Mouse (Mus musculus): ENCODE data around the gene Pecr.
A peak's percentile ranks its signal among the peaks of the same experiment; 100 is the strongest.
"Not testable (repeated sequence)": the region's sequence is repeated elsewhere in the genome, so short reads cannot be mapped to it uniquely, and the experiment has no call there.

The Pecr gene

DNA sequence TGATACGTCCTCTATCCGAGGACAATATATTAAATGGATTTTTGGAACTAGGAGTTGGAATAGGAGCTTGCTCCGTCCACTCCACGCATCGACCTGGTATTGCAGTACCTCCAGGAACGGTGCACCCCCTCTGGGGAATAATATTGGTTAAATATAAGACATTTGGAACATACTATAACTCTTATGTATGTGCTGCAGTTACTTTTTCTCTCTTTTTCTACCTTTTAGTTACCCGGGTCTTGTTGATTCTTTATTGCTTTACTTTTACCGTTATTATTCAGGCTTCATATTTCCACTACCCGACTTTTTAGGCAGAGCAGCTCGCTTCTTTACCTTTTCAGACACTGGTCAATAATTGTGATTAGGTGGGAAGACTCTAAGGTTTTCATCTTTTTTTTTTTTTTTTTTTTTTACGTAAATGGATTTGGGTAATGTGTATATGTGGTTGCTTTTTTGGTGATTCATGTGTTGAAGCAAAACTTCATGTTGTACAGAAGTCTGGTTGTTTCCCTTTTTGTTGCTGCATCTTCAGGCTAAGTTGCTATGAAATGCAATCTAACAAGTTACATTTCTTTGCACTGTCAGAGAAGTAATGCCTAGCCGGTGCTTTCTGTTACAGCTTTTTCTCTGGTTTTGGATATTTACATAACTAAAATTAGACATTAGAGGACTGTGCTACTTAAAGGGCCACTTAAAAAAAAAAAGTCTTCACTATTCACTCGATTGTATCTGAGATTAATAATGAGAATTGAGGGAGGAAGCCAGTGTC, 46.9 kb downstream of the Pecr start:
- no peak for DNase-seq (ENCODE audit: low spot score in 2 of 2)

DNA sequence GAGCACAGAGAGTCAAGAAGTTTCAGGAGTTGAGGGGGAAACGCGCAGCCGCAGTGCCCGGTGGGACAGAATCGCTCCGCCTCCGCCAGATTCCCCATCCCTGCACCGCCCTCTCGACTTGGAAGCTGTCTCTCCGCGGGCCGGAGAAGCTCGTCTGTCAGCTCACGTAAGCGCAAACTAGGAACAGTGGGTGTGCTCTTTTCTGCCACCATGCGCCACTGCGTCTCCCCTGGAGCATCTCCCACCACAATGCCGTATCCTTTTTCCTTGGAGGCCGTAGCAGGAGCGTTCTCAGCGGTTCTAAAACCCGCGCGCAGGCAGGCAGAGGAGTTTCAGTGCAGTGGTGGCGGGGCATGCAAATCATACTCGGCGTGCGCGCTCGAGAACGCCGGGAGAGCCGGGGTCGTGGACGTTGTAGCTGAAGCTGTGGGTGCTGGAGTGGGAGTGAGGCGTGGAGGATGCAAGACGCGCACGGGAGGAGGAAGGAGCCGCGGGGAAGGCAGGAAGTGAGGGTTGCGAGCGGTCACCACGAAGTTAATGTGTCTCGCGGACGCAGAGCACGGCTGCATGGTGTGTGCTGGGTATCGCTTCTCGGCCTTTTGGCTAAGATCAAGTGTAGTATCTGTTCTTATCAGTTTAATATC, 47.6 kb downstream of the Pecr start:
- DNase-seq (ENCODE audit: low spot score in 2 of 2) = peak; percentile 73 to 76

DNA sequence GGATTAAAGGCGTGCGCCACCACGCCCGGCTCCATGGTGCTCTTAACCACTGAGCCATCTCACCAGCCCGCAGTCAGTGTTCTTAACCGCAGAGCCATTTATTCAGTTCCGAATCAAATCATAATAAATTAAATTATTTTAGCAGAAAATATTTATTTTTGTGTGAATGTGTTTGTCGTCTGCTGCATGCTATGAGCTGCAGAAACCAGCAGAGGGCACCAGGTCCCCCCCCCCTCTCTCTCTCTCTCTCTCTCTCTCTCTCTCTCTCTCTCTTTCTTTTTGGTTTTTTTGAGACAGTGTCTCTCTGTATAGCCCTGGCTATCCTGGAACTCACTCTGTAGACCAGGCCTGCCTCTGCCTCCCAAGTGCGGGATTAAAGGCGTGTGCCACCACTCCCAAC, 51.5 kb downstream of the Pecr start:
- DNase-seq (ENCODE audit: low spot score in 2 of 2) = not testable (repeated sequence)

DNA sequence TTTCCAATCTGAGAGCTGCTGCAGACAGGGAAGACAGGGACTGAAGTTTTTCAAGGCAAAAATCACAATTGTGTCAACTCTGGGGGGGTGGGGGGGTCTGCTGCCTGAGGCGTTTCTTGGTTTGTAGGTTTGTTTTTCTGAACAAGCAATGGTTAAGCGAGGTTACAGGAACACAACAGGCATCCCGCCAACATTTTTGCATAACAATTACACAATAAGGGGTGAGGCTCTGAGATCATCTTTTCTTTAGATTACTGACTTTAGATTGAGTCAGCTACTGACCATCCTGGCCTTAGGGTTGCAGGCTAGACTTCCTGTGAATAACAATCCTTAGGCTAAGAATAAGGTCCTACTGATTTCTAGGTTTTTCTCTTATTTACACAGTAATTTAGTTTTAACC, 55.1 kb downstream of the Pecr start:
- no peak for DNase-seq (ENCODE audit: low spot score in 2 of 2)

DNA sequence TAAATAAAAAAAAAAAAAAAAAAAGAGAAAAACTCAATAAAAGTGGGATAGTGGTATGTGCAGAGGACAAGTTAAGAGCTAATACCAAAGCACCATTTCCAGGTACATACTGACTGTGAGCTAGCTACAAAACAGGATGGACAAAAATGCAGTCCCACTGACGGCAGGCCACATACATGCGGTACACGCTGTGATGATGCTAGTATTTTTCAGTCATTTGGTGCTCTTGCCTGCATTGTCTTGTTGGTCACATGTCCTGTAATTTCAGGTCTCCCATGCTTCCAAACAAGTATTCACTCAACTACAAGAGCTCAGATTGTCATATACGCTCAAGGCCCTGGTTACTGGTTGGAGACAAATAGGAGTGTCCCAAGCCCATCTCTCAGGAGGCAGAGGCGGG, 56.6 kb downstream of the Pecr start:
- no peak for DNase-seq (ENCODE audit: low spot score in 2 of 2)

DNA sequence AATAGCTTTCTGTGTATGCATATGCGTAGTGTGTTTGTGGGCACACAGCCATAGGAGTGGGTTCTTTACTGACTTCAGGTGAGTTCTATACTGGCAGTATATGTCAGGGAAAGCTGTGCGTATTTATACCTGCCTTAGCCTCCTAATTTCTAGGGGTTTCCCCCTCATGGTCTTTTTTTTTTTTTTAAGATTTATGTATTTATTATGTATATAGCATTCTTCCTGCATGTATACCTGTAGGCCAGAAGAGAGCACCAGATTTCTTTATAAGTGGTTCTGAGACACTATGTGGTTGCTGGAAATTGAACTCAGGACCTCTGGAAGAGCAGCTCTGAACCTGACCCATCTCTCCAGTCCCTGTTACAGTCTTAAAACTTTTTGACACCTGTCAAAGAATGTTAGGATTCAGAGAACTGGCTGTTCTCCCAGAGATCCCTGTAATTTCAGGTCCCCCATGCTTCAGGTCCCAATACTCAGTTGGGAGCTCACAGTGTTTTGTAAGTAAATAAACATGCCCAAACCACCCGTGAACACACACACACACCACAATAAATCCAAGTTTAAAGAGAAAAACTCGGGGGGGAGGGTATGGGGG, 57.1 kb downstream of the Pecr start:
- no peak for DNase-seq (ENCODE audit: low spot score in 2 of 2)

- DNase-seq (ENCODE audit: low spot score in 2 of 2) = no peak
Measured at GRCm38 (mm10) chr1:72226172-72226886, 57.8 kb downstream of the Pecr start.

DNA sequence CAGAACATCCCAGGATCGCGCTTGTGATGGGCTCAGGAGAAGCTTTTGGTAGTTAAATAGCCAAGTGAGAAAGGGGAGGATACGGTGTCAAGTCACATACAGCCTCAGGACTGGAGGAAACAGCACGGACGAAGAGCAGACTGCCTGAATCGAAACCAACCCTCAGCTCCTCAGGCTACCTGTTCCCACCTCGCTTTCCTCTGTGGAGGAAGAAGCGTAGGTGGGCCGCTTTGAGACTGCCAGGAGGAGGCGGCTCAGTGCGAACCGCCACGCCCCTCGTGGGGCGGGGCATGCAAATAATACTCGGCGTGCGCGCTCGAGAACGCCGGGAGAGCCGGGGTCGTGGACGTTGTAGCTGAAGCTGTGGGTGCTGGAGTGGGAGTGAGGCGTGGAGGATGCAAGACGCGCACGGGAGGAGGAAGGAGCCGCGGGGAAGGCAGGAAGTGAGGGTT, 58.4 kb downstream of the Pecr start:
- peak; percentile 64 to 77 for DNase-seq (ENCODE audit: low spot score in 2 of 2)

DNA sequence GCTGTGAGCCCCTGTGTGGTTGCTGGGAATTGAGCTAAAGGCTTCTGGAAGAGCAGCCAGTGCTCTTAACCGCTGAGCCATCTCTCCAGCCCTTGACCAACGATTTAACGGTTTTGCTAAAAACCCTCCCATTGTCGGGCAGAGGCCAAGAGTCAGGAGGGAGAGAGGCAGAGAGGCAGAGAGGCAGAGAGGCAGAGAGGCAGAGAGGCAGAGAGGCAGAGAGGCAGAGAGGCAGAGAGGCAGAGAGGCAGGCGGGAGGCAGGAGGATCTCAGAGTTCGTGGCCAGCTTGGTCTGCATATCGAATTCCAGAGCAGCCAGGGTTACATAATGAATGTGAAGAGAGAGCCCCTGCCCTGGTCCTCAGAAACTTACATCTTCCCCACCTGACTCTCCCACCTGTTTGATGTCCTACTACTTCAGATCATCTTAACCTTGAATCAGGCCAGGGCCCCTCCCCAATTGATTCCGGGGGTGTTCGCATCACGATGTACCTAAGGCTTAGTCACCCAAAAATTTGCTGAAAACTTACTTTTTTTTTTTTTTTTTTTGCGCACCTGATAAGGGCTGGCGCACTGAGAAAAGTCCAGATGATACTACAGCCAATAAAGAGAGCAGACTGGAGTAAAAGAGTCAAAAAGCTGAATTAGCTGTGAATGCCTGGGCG, 58.9 kb downstream of the Pecr start:
- DNase-seq (ENCODE audit: low spot score in 2 of 2) = no peak

GRCm38 (mm10) chr1:72220008-72220407, 64.1 kb downstream of the Pecr start:
- no peak for DNase-seq (ENCODE audit: low spot score in 2 of 2)

- DNase-seq (ENCODE audit: low spot score in 2 of 2) = no peak
Measured at GRCm38 (mm10) chr1:72219116-72219515, 65.0 kb downstream of the Pecr start.

- DNase-seq (ENCODE audit: low spot score in 2 of 2) = no peak
Measured at GRCm38 (mm10) chr1:72218626-72219025, 65.5 kb downstream of the Pecr start.

DNA sequence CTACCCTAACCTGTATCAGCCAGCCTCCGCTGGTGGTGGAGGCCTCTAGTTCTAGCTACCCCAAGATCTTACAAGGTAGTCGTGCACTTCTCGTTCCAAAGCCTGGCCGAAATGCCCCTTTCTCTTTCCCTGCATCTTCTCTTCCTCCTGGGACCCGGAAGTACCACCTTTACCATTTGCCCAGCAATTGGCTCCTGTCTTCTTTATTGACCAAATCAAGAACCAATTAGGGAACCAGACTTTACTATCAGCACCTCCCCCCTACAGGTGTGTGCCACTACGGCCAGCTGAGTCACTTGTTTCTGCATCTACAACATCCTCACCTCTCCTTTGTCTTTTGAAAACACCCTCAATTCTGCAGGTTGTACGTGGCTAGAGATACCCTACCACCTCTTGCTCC, 67.4 kb downstream of the Pecr start:
- DNase-seq (ENCODE audit: low spot score in 2 of 2) = no peak

- no peak for DNase-seq (ENCODE audit: low spot score in 2 of 2)
Measured at GRCm38 (mm10) chr1:72215174-72215573, 68.9 kb downstream of the Pecr start.

- no peak for DNase-seq (ENCODE audit: low spot score in 2 of 2)
Measured at GRCm38 (mm10) chr1:72214470-72214961, 69.6 kb downstream of the Pecr start.

DNA sequence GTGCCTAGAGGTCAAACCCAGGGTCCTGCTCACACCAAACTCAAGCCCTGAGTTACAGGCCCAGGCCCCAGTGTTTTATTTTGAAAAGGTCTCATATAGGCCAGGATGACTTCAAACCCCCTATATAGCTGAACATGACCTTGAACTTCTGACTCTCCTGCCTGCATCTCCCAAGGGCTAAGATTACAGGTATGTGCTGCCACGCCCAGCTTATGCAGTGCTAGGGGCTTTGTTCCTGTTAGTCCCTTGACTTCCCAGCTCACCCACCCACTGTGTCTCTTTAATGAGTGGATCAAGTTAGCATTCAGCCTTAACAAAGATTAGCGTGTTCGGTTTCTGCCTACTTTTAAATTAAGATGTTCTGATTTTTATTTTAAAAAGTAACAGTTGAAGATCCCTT, 70.2 kb downstream of the Pecr start:
- DNase-seq (ENCODE audit: low spot score in 2 of 2) = no peak

GRCm38 (mm10) chr1:72211701-72212699, 72.1 kb downstream of the Pecr start, which contains the start of gene Mreg:
TSS of gene Mreg (minus strand) at chr1:72212307.
- peak; percentile 54 to 66 for DNase-seq (ENCODE audit: low spot score in 2 of 2)

- no peak for DNase-seq (ENCODE audit: low spot score in 2 of 2)
Measured at GRCm38 (mm10) chr1:72210803-72211679, 73.1 kb downstream of the Pecr start.

All from urinary bladder, postnatal 4 days (tissue).